Comparison of ENCODE assay signal across 8 mouse cellular contexts in genomic region chr1:24225825-24226526, GRCm38 (mm10). TPM values are rescaled to one million over a fixed set of nuclear protein-coding genes. Genes with fewer than 3 reads are reported as not detected.
DNase-seq lines count a peak whose midpoint lies in the region.

No protein-coding gene starts in this region.

- peak; percentile 28 to 49 for DNase-seq in left cerebral cortex, adult 18-20 months (ENCODE audit: low spot score in 2 of 2)
- no peak for DNase-seq in left cerebral cortex, adult 11 months (ENCODE audit: low spot score)
- DNase-seq in cerebellum, postnatal 10 days: peak; percentile 98 to 99
- peak; percentile 83 for DNase-seq in forelimb bud, embryonic 11.5 days (ENCODE audit: low read depth, low spot score)
- DNase-seq in retina, postnatal 1 day: peak; percentile 58
- no peak for DNase-seq in thymus, postnatal 10 days (ENCODE audit: low spot score in 2 of 2)
- no peak for DNase-seq in urinary bladder, postnatal 14 days (ENCODE audit: low spot score)
- no peak for DNase-seq in layer of hippocampus, postnatal 25 days (ENCODE audit: extremely low spot score in 1 of 2, low spot score in 1 of 2)

RNA-seq across cellular contexts. Expression of gene Col9a1, which starts 48.6 kb away (rescaled TPM):
- total RNA-seq in left cerebral cortex, adult 18-20 months (2021): under 1 TPM; 0.56 to 0.60 TPM
- total RNA-seq in layer of hippocampus, postnatal 25 days (2021): under 1 TPM; 0.66 TPM

Comparison
In these comparisons a context has a peak if more than half of its experiments do, and no peak if none do; other contexts are left out.
1. DNase-seq: peak in left cerebral cortex, adult 18-20 months (2 of 2), cerebellum, postnatal 10 days (2 of 2), forelimb bud, embryonic 11.5 days (single experiment) and retina, postnatal 1 day (single experiment); none in left cerebral cortex, adult 11 months (single experiment), thymus, postnatal 10 days (0 of 2), urinary bladder, postnatal 14 days (single experiment) and layer of hippocampus, postnatal 25 days (0 of 2).